Mouse (Mus musculus) neural tube, embryonic 11.5 days (tissue): ENCODE measurements at regions not wholly inside any gene's neighbourhood (a gene's known extent, or its start where the extent isn't known, plus 50 kb on each side); places are given as distances from the start of the nearest gene placed in this dataset.
"Not testable (repeated sequence)": the region's sequence is repeated elsewhere in the genome, so short reads cannot be mapped to it uniquely, and the experiment has no call there.

Experiments used
- ATAC-seq: fragments of 200-750 bp; cut with Nextera tagmentation; 2 replicates; pipeline ENCODE4 v1.8.0; 2017; ENCODE audit warnings: moderate number of reproducible peaks, mild to moderate bottlenecking, moderate TSS enrichment, moderate library complexity; ENCODE audit not compliant: insufficient read depth, low FRiP score, low TSS enrichment
- DNase-seq: peaks from one replicate; pipeline ENCODE4 v3.0.0-alpha.2; 2015; ENCODE audit warnings: low spot score
- H3K27ac ChIP-seq: fragments of 300-500 bp; sonication (generic); 2 replicates; pipeline ENCODE4 v1.5.1; 2014; ENCODE audit warnings: low read depth, mild to moderate bottlenecking, low read length
- H3K27me3 ChIP-seq: fragments of 300-500 bp; sonication (generic); 2 replicates; pipeline ENCODE4 v1.6.1; 2014; ENCODE audit warnings: mild to moderate bottlenecking, low read length, mixed read lengths; ENCODE audit not compliant: control insufficient read depth, insufficient read depth
- H3K36me3 ChIP-seq: fragments of 300-500 bp; sonication (generic); 2 replicates; pipeline ENCODE4 v1.6.1; 2014; ENCODE audit warnings: mild to moderate bottlenecking, low read length, moderate library complexity, mixed read lengths; ENCODE audit not compliant: control insufficient read depth, insufficient read depth
- H3K4me1 ChIP-seq: fragments of 300-500 bp; sonication (generic); 2 replicates; pipeline ENCODE4 v1.6.1; 2014; ENCODE audit warnings: low read length, mixed read lengths; ENCODE audit not compliant: control insufficient read depth, insufficient read depth
- H3K4me2 ChIP-seq: fragments of 300-500 bp; sonication (generic); 2 replicates; pipeline ENCODE4 v1.6.1; 2014; ENCODE audit warnings: low read depth, mild to moderate bottlenecking, moderate library complexity
- H3K4me3 ChIP-seq: fragments of 300-500 bp; sonication (generic); 2 replicates; pipeline ENCODE4 v1.5.1; 2014; ENCODE audit warnings: low read depth, low read length
- H3K9ac ChIP-seq: fragments of 300-500 bp; sonication (generic); 2 replicates; pipeline ENCODE4 v1.6.1; 2014; ENCODE audit warnings: mild to moderate bottlenecking, low read length
- H3K9me3 ChIP-seq: fragments of 300-500 bp; sonication (generic); 2 replicates; pipeline ENCODE4 v1.6.1; 2016; ENCODE audit warnings: low read length; ENCODE audit not compliant: control insufficient read depth
- WGBS: fragments of 180-500 bp; shearing (Covaris S2); extraction: QIAGEN DNeasy Blood & Tissue Kit; methylation state at CpG from one replicate; pipeline ENCODE4 v1.1.7; 2014; 5-methylcytosine and 5-hydroxymethylcytosine counted together

DNA sequence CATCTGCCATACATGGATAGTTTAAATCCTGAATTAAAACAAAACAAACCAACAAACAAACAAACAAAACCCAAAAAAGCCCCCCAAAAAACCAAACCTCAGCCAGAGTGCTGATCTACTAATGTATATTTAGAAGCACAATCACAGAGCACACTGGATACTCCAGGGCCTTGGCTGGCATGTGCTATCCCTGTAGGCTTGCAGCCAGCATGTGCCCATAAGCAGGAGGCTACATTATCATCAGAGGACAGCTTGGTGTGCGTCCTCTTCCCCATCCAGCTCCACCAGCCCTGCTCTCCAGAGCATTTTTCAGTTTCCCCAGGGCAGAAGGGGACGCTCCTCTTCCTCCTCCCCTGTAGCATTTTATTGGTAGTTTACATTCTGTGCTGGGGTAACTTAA, 198.9 kb downstream of the Mterf1b start:
- Histone ChIP-seq H3K4me3 (no peak overlapping the region), H3K9ac (no peak overlapping the region), H3K27me3 (no peaks in the 10 kb centered on the region), H3K4me1 (no peaks in the 10 kb centered on the region), H3K9me3 (no peaks in the 10 kb centered on the region), H3K4me2 (no peak overlapping the region), H3K36me3 (no peaks in the 10 kb centered on the region), H3K27ac (no peak overlapping the region)
- WGBS: 85% methylated on average over 2 of the region's 2 CpGs
- DNase-seq: no peak
- ATAC-seq: no peak

DNA sequence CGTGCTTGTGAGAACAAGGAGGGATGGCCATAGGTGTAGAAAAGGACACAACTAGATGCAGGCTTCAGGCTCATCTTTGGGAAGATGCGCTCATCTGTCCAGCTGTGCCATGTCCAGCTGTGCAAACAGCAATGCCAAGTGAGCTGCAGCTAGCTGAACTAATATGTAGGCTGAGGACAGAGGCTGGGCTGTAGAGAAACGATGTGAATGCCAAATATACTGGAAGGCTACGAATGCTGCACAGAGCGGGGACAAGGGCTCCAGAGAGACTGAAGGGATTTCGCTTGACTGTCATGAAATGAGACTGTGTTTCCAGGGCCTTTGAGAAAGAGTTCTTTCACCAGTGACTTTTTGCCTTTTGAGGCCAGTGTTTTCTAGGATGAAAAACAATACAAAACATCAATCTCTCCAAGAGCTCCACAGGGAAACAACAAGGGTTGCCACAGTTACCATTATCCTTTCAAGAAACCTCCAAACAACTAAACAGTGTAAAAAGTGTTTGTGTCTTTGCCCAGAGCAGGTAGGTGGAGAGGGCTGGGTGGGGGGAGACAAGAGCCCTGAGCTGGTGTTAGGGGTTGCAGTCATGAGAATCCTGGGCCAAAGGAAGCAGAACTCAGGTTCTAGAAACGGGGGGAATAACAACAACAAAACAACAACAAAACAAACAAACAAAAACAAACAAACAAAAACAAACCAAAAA, 202.3 kb downstream of the Mterf1b start:
- not testable (repeated sequence) for H3K27ac ChIP-seq, H3K9ac ChIP-seq, H3K36me3 ChIP-seq, DNase-seq, H3K4me2 ChIP-seq, H3K27me3 ChIP-seq, H3K4me1 ChIP-seq, H3K4me3 ChIP-seq, H3K9me3 ChIP-seq
- WGBS: 62% methylated on average over 6 of the region's 7 CpGs
- peak; percentile 66 for ATAC-seq

- H3K27ac ChIP-seq: no peak overlapping the region
- no peak overlapping the region for H3K4me3 ChIP-seq
- H3K9me3 ChIP-seq: no peaks in the 10 kb centered on the region
- ATAC-seq (0 out of 2 replicates have a peak, but pooled peaks have one; percentile 46), DNase-seq (no peak)
- H3K27me3 ChIP-seq: no peaks in the 10 kb centered on the region
- no peaks in the 10 kb centered on the region for H3K36me3 ChIP-seq
- H3K4me2 ChIP-seq: no peak overlapping the region
- H3K9ac ChIP-seq: no peak overlapping the region
- no peaks in the 10 kb centered on the region for H3K4me1 ChIP-seq
Measured at GRCm38 (mm10) chr5:4398087-4398486, 205.9 kb downstream of the Mterf1b start.

GRCm38 (mm10) chr5:4417761-4418160, 225.6 kb downstream of the Mterf1b start:
- Histone ChIP-seq H3K27ac (no peak overlapping the region), H3K4me1 (no peaks in the 10 kb centered on the region), H3K36me3 (no peaks in the 10 kb centered on the region), H3K4me3 (no peak overlapping the region), H3K4me2 (no peak overlapping the region), H3K9me3 (no peaks in the 10 kb centered on the region), H3K27me3 (no peaks in the 10 kb centered on the region), H3K9ac (no peak overlapping the region)
- no peak for ATAC-seq
- 78% methylated on average over 1 of the region's 1 CpGs for WGBS
- no peak for DNase-seq
